Mouse (Mus musculus) hindbrain, postnatal 0 days (tissue): ENCODE results near the gene Pgam1. TPM values are rescaled to one million over a fixed set of nuclear protein-coding genes. Genes with fewer than 3 reads are reported as not detected.

Experiments used
- ATAC-seq: fragments of 200-750 bp; cut with Nextera tagmentation; 2 replicates; pipeline ENCODE4 v1.8.0; 2017; ENCODE audit warnings: mild to moderate bottlenecking, moderate TSS enrichment, moderate library complexity
- DNase-seq: peaks from one replicate; pipeline ENCODE4 v3.0.0-alpha.2; 2015; ENCODE audit warnings: low spot score
- H3K27ac ChIP-seq: fragments of 300-500 bp; sonication (generic); 2 replicates; pipeline ENCODE4 v1.5.1; 2014; ENCODE audit warnings: mild to moderate bottlenecking
- H3K27me3 ChIP-seq: fragments of 300-500 bp; sonication (generic); 2 replicates; pipeline ENCODE4 v1.6.1; 2014; ENCODE audit warnings: low read length, mixed read lengths; ENCODE audit not compliant: insufficient read depth
- H3K36me3 ChIP-seq: fragments of 300-500 bp; sonication (generic); 2 replicates; pipeline ENCODE4 v1.6.1; 2014; ENCODE audit warnings: low read length, mixed read lengths; ENCODE audit not compliant: insufficient read depth
- H3K4me1 ChIP-seq: fragments of 300-500 bp; sonication (generic); 2 replicates; pipeline ENCODE4 v1.6.1; 2014; ENCODE audit warnings: antibody characterized with exemption, low read length, mixed read lengths; ENCODE audit not compliant: insufficient read depth
- H3K4me2 ChIP-seq: fragments of 300-500 bp; sonication (generic); 2 replicates; pipeline ENCODE4 v1.6.1; 2014; ENCODE audit warnings: low read depth, mild to moderate bottlenecking, low read length, moderate library complexity, mixed read lengths
- H3K4me3 ChIP-seq: fragments of 300-500 bp; sonication (generic); 2 replicates; pipeline ENCODE4 v1.5.1; 2014; ENCODE audit warnings: low read length
- H3K9ac ChIP-seq: fragments of 300-500 bp; sonication (generic); replicated peaks from 2 replicates; pipeline ENCODE4 v1.6.1; 2014; ENCODE audit warnings: mild to moderate bottlenecking, low read length, moderate library complexity, mixed read lengths
- H3K9me3 ChIP-seq: fragments of 300-500 bp; sonication (generic); 2 replicates; pipeline ENCODE4 v1.6.1; 2016; ENCODE audit warnings: low read length, mixed read lengths
- CTCF ChIP-seq: IDR thresholded peaks from 2 replicates; pipeline ENCODE4 v1.5.1; 2016; ENCODE audit warnings: antibody characterized with exemption, control low read depth, low read depth
- WGBS: fragments of 180-500 bp; shearing (Covaris S2); extraction: QIAGEN DNeasy Blood & Tissue Kit; methylation state at CpG from one replicate; pipeline ENCODE4 v1.1.7; 2014; 5-methylcytosine and 5-hydroxymethylcytosine counted together
- polyA plus RNA-seq: library from polyadenylated mRNA; unstranded; fragments of >200 nt; fragmentation: Nextera tagmentation; extraction: Ambion mirVana; gene quantifications from 2 replicates; pipeline ENCODE4 v1.2.1, GENCODE M21; 2015
- total RNA-seq: library from RNA; depleted of rRNA; stranded (reverse); fragments of >200 nt; gene quantifications from 2 replicates; pipeline ENCODE4 v1.2.3, GENCODE M21; 2014

Pgam1 gene
- total and polyA plus RNA-seq, 2 experiments from 2014 or later, result 539 to 629 TPM

GRCm38 (mm10) chr19:41883882-41884281, 27.8 kb upstream of the Pgam1 start:
- Histone ChIP-seq H3K36me3 (peaks cover 65% of the 10 kb centered on the region), H3K4me2 (no peak overlapping the region), H3K4me1 (no peaks in the 10 kb centered on the region), H3K9ac (no peak overlapping the region), H3K27ac (no peak overlapping the region), H3K4me3 (no peak overlapping the region), H3K27me3 (no peaks in the 10 kb centered on the region), H3K9me3 (no peaks in the 10 kb centered on the region)
- no peak for TF ChIP-seq CTCF
- DNase-seq (no peak), ATAC-seq (no peak)
- 95% methylated on average over 9 of the region's 9 CpGs for WGBS

GRCm38 (mm10) chr19:41888191-41888590, 23.5 kb upstream of the Pgam1 start:
- DNase-seq (no peak), ATAC-seq (no peak)
- TF ChIP-seq CTCF, result no peak
- H3K4me1 ChIP-seq, result no peaks in the 10 kb centered on the region
- no peak overlapping the region for H3K27ac ChIP-seq
- no peaks in the 10 kb centered on the region for H3K9me3 ChIP-seq
- H3K27me3 ChIP-seq, result no peaks in the 10 kb centered on the region
- no peak overlapping the region for H3K9ac ChIP-seq
- H3K4me3 ChIP-seq, result no peak overlapping the region
- H3K36me3 ChIP-seq, result peaks cover 68% of the 10 kb centered on the region
- no peak overlapping the region for H3K4me2 ChIP-seq

- peaks cover 4% of the 10 kb centered on the region; the same call in 1 of the 2 replicates for H3K4me1 ChIP-seq
- no peak for TF ChIP-seq CTCF
These were observed 16.8 kb upstream of the Pgam1 start for GRCm38 (mm10) chr19:41894959-41895358.

GRCm38 (mm10) chr19:41895460-41896318, 16.0 kb upstream of the Pgam1 start, which contains the start of gene Rrp12:
Rrp12 (minus strand) TSS chr19:41896173.
- no peak for TF ChIP-seq CTCF
- DNase-seq, result peak; percentile 94
- 1% methylated on average over 46 of the region's 46 CpGs for WGBS

More at GRCm38 (mm10) chr19:41894959-41895358, 16.8 kb upstream of the Pgam1 start:
- WGBS, result 44% methylated on average over 7 of the region's 7 CpGs
- H3K27ac ChIP-seq, result no peak overlapping the region
- H3K9me3 ChIP-seq, result no peaks in the 10 kb centered on the region
- H3K9ac ChIP-seq, result no peak overlapping the region
- peak overlapping the region; percentile 84 for H3K4me2 ChIP-seq
- no peak for DNase-seq
- peaks cover 11% of the 10 kb centered on the region for H3K36me3 ChIP-seq
- H3K4me3 ChIP-seq, result peak overlapping the region; percentile 70
- no peak for ATAC-seq
- H3K27me3 ChIP-seq, result no peaks in the 10 kb centered on the region

GRCm38 (mm10) chr19:41896319-41896711, 15.4 kb upstream of the Pgam1 start:
- peak overlapping the region; percentile 70 for H3K4me3 ChIP-seq
- H3K4me2 ChIP-seq, result peak overlapping the region; percentile 84
- peak; percentile 50; the same call in 1 of the 2 replicates for ATAC-seq
- WGBS, result 14% methylated on average over 18 of the region's 18 CpGs
- TF ChIP-seq CTCF, result no peak
- peaks cover 4% of the 10 kb centered on the region; the same call in 1 of the 2 replicates for H3K4me1 ChIP-seq
- H3K27me3 ChIP-seq, result no peaks in the 10 kb centered on the region
- H3K9ac ChIP-seq, result peak overlapping the region; percentile 59; the same call in 1 of the 2 replicates
- peaks cover 6% of the 10 kb centered on the region; the same call in 1 of the 2 replicates for H3K36me3 ChIP-seq
- H3K9me3 ChIP-seq, result no peaks in the 10 kb centered on the region
- no peak for DNase-seq
- H3K27ac ChIP-seq, result no peak overlapping the region

More at GRCm38 (mm10) chr19:41895460-41896318, 16.0 kb upstream of the Pgam1 start, which contains the start of gene Rrp12:
- Histone ChIP-seq H3K4me1 (peaks cover 4% of the 10 kb centered on the region; the same call in 1 of the 2 replicates), H3K9me3 (no peaks in the 10 kb centered on the region), H3K27me3 (no peaks in the 10 kb centered on the region), H3K9ac (peak within 1 kb of the TSS; percentile 59), H3K36me3 (peaks cover 6% of the 10 kb centered on the region; the same call in 1 of the 2 replicates), H3K27ac (peak within 1 kb of the TSS; percentile 32; the same call in 1 of the 2 replicates), H3K4me2 (peak within 1 kb of the TSS; percentile 84), H3K4me3 (peak within 1 kb of the TSS; percentile 70)
- ATAC-seq, result peak; percentile 97

- H3K9ac ChIP-seq, result no peak overlapping the region
- no peak overlapping the region for H3K4me3 ChIP-seq
- DNase-seq, result peak; percentile 68
- peaks cover 4% of the 10 kb centered on the region; the same call in 1 of the 2 replicates for H3K4me1 ChIP-seq
- no peaks in the 10 kb centered on the region for H3K27me3 ChIP-seq
- no peak overlapping the region for H3K4me2 ChIP-seq
- no peak for ATAC-seq
- no peaks in the 10 kb centered on the region for H3K9me3 ChIP-seq
- no peaks in the 10 kb centered on the region for H3K36me3 ChIP-seq
- H3K27ac ChIP-seq, result no peak overlapping the region
- 51% methylated on average over 4 of the region's 4 CpGs for WGBS
- TF ChIP-seq CTCF, result peak; percentile 73
These were observed 12.9 kb upstream of the Pgam1 start for GRCm38 (mm10) chr19:41898860-41899259.
